Mouse (Mus musculus) common myeloid progenitor, adult 5-6 weeks (primary cell): ENCODE results near the gene Vps37d. TPM values are rescaled to one million over a fixed set of nuclear protein-coding genes. Genes with fewer than 3 reads are reported as not detected.
A peak's percentile ranks its signal among the peaks of the same experiment; 100 is the strongest.

Experiments used
- ATAC-seq: replicated peaks from 2 replicates; pipeline ENCODE4 v1.8.0; 2016; ENCODE audit warnings: low read depth, mild to moderate bottlenecking, moderate TSS enrichment, inconsistent platforms; ENCODE audit not compliant: poor library complexity, severe bottlenecking
- total RNA-seq: library from RNA; stranded (forward); fragments of 200-1000, 187-1606 nt; gene quantifications from 2 replicates; pipeline ENCODE4 v1.2.3, GENCODE M21; 2017

Vps37d gene
- not detected in 2 replicates for total RNA-seq

DNA sequence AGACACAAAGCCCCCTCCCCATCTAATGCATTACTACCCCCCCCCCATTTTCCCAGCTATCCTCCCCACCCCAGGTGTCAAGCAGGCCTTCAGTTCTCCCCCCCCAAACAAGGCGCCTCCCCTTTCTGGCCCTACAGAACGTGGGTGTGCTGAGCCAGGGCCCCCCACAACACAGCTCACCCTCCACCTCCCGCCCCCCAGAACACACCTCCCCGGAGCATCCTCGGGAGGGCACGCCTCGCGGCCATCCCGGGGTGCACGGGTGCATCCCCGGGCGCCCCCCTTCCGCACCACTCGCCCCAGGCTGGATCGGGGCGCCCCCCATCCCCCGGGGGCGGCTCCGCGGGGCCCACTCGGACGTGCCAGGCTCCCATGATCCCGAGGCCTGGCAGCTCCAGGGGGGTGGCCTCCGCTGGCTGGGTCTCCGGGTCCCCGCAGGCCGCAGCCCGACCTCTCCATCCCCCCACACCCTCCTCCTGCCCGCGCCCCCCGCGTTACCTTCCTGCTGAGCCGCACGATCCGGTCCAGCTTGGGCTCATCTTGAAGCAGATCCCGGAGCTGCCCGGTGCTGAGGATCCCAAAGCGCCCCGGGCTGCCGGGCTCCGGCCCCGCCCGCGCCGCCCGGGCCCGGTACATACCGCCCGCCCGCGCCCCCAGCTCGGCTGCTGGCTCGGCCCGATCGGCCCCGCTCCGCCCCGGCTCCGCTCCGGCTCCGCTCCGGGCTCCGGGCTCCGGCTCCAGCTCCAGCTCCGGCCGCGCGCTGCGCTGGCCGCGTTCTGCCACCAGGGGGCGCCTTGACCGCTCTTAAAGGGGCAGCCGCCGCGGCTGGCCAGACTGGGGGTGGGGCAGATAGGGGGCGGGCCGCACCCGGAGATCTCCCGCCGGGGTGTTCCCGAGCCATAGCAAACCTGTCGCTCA, at the start of gene Vps37d:
Gene Vps37d, minus strand, starts transcription at position 703 of the 918 bp plus-strand sequence.
- peak; percentile 72 for ATAC-seq

- no peak; the same call in 1 of the 2 replicates for ATAC-seq
Observed at GRCm38 (mm10) chr5:135127669-135128068, 49.6 kb upstream of the Vps37d start.

GRCm38 (mm10) chr5:135126121-135126520, 48.1 kb upstream of the Vps37d start:
- ATAC-seq = no peak

- 0 out of 2 replicates have a peak, but pooled peaks have one; percentile 17 for ATAC-seq
Observed at GRCm38 (mm10) chr5:135120753-135121152, 42.7 kb upstream of the Vps37d start.

- peak; percentile 77 for ATAC-seq
Observed at GRCm38 (mm10) chr5:135118589-135119081, 40.6 kb upstream of the Vps37d start.

- ATAC-seq = no peak
Observed at GRCm38 (mm10) chr5:135115241-135115640, 37.2 kb upstream of the Vps37d start.

DNA sequence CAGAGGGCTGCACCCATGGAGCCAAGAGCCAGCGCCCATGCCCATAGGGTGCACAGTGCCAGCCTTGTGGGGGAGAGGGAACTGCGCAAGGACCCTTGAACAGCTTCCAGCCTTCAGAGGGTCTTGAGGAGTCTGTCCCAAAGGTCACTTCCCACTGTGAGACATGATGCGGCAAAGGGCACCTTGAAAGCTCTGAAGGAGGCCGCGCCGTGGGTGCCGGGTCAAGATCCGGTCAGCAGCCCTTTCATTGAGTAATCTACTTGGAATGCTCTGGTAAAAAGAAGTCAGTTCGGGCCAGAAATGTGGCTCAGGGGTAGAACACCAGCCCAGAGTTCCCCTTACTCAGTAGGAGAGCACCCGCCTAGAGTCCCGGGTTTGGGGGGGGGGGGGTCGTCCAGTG, 35.7 kb upstream of the Vps37d start:
- ATAC-seq = no peak

DNA sequence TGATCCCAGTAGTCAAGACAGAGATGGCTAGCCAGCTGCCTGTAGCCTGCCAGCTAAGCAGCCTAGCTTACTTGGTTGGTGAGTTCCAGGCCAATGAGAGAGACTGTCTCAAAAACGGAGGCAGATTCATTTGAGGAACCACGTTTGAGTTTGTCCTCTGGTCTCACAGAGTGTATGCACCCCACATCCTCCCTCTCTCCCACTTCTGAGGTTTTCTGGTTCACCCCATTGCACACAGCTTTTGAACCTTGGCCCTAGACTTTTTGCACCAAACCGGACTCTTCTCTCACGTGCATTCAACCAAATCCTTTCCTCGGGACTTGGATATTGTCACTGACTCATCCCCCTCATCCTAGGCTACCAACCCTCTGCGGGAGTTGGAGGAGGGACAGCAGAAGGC, 31.9 kb upstream of the Vps37d start:
- ATAC-seq = no peak

GRCm38 (mm10) chr5:135109426-135109825, 31.4 kb upstream of the Vps37d start:
- no peak for ATAC-seq

GRCm38 (mm10) chr5:135109017-135109416, 31.0 kb upstream of the Vps37d start:
- ATAC-seq = no peak

DNA sequence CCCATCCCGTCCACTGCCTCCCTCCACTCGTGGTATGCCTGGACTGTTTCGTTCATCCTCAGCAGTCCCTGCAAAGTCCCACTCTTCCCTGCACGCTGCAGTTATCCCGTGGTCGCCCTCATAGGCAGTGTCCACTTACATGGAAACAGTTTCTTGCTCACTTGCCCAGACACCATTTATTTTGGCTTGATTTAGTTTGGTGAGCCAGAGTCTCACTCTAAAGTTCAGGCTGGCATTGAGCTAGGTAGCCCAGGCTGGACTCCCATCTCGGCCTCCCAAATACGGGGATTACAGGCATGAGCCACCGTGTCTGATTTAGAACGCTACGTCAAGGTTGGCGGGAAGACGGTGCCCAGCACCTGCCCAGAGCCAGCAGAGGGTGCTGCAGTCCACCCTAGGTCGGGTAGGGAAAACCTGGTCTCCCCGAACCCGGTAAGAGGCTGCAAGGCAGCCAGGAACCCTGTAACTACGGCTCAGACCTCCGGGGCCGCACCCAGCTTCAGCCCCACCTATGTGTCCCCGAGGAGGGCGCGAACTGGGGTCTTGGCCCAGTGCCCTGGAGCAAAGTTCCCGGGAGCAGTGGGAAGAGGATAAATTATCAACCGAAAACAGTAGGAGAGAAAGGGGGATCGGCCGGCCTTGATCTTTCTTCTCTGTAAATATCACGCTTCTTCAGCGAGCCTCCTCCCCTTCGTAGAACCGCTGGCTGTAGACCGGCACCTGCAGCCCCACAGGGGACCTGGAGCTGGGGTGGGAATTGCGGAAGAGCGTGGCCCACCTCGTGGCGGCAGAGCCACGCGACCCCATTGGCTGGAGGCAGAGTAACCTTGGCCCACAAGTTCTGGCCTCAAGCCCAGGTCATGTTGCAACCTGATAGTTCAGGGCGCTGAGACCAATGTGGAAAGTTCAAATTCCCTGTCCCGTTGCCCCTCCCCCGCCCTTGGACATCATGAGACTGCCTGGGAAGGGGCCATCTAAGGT, 29.7 kb upstream of the Vps37d start:
- peak; percentile 33; the same call in 1 of the 2 replicates for ATAC-seq

GRCm38 (mm10) chr5:135106758-135107256, 28.7 kb upstream of the Vps37d start:
- peak; percentile 92 for ATAC-seq

DNA sequence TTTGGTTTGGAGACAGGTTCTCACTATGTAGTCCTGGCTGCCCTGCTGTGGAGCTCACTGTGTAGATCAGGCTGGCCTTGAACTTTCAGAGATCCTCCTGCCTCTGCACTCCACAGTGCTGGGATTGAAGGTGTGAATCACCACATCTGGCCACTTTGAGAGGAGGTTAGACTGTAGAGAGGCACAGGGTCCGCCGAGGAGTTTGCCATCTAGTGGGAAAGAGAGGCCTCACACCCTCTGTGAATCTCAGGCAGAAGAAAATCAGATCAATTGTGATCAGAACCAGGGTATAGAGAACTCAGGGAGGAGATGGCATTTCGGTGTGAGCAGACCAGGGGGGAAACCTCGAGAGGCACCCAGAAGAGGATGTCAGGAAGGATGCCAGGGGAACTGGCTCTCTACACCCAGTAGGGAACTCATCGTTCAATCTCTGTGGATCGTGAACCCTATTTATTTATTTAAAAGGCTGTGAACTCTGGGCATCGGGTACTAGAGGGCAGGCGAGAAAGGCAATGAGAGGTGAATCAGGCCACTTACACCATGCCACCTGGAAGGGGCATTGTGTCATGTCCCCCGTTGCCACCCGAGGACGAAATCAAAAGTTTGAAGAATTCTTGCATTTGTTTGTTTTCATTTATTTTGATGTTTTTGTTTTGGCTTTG, 26.1 kb upstream of the Vps37d start:
- ATAC-seq = 0 out of 2 replicates have a peak, but pooled peaks have one; percentile 37

DNA sequence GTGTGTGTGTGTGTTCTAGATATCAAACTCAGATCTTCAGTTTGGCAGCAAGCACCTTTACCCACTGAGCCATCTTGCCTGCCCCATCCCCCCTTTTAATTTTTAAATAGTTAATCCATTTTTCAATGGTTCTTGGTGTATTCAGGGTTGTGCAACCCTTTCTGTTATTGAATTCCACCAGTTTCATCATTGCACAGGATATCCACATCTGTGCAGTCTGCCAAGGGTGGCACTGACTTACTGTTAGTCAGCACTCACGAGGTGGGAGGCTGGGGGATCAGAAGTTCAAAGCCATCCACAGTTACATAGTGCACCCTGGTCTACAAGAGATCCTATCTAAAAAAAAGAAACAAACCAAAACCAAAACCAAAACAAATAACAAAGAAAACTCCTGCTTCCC, 22.9 kb upstream of the Vps37d start:
- no peak for ATAC-seq

DNA sequence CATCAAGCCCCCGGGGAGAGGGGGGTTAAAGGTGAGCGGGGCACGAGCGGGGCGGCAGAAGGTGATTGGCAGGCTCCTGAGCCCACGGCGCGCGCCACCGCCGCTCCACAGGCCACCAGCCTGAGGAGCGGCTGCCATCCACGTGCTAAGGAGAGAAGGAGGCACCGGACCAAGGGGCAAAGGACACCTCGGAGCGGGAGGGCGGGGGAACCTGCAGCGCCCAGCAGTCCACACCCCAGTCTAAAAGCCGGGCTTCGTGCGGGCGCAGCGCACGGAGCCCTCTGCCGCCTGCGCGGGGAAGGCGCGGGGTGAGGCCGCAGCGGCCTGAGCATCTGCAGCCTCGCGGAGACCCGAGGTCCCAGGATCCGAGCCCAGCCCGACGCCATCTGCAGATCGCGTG, 11.6 kb upstream of the Vps37d start, which contains the start of gene Mlxipl:
Gene Mlxipl, plus strand, starts transcription at position 238 of the 400 bp plus-strand sequence.
- ATAC-seq = no peak

DNA sequence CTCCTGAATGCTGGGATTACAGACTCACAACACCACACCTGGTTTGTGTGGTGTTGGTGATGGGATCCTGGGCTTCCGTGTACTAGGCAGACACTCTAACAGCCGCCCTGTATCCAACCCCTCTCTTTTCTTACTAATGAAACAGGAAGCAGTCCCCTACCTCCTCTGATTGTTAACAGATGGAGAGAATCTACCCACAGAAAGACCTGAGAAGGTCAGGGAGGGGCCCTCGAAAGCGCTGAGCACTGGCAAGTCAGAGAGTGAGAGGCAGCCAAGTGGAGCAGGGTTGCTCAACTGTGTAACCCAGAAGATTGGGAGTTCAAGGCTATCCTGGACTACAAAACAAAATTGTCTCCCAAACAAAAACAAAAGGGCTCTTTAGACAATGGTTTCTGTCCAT, 8.8 kb upstream of the Vps37d start:
- no peak for ATAC-seq

DNA sequence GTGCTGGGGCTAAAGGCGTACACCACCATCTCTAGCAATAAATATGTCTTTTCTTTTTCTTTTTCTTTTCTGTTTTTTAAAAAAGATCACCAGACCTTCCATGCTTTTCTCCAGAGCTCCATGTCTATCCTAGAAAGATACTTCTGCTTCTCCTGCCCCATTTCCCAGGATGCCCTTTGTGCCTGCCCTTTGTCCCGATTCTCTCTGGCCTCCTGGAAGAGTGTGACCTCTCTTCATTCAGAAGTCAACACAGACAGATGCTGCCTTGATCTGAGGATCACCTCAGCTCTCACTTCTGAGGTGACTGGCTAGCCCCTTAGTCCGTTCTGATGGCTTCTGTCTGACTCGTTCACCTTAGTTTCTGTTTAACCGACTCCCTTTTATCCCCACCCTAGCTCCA, 2.5 kb upstream of the Vps37d start:
- no peak for ATAC-seq

DNA sequence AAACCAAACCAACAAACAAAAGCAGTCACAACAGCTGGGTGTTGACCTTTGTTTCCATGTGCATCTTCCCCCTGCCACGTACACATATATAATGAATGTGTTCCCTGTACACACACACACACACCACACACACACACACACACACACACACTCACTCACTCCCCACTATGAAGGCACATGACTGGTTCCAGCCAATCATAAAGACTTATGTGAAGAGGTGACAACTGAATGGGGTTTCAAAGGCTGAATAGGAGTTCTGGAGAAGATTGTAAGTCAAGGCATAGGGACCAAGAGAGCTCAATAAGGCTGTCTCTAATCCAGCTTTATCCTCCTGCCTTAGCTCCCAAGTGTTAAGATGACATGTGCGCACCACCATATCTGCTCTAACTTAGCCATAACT, 1.5 kb upstream of the Vps37d start:
- ATAC-seq = no peak

GRCm38 (mm10) chr5:135078482-135078810, 380 bp upstream of the Vps37d start:
- 0 out of 2 replicates have a peak, but pooled peaks have one; percentile 13 for ATAC-seq
